ENCODE assay signal across 8 mouse cellular contexts in the genomic region with DNA sequence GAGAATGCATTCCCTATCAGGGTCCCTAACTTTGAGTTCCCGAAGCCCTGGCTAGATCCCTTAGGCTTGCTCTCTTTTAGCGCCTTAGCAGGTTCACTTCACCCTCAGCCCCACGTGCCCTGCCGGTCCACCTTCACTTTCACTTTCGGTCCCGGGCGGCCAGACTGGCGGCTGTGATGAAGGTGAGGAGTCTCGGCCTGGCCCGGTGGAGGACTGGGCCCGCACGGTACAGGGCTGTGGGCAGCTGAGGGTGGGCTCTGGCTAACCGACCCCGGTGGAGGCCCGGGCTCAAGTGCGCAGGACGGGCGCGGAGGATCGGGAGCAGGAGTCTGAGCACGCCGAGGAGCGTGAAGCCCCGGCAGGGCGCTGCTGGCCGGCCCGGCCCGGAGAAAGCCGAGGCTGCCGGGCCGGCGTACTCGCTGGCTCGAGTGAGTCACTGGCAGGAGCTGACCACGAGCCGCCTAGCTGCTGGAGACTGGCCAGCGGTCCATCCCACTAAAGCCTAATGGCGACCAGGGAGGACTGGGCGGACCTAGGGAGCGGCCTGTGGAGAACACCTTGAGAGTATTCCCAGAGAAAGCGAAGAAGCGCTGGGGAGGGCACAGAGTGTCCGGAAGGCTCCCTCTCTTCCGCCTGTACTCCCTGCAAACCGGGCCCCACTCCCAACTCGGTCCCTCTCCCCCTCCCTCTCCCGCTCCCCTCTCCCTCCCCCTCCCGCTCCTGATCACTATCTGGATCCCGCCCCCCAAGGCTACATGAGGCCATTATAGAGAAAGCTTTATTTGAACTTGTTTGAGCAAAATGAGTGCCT. TPM values are rescaled to one million over a fixed set of nuclear protein-coding genes. Genes with fewer than 3 reads are reported as not detected.
A peak's percentile ranks its signal among the peaks of the same experiment; 100 is the strongest.
DNase-seq lines count a peak whose midpoint lies in the region; ATAC-seq lines count a peak whose summit lies in the region.

No protein-coding gene starts in this region.

- no peaks in the 10 kb centered on the region for H3K9me3 ChIP-seq in megakaryocyte, embryonic 14.5 days

- no peaks in the 10 kb centered on the region for H3K27me3 ChIP-seq in megakaryocyte, embryonic 14.5 days (replicated peaks)

- H3K4me3 ChIP-seq in megakaryocyte, embryonic 14.5 days (replicated peaks): peak overlapping the region; percentile 98

- peaks cover 6% of the 10 kb centered on the region; the same call in 1 of the 2 replicates for H3K4me1 ChIP-seq in megakaryocyte, embryonic 14.5 days

- DNase-seq in adrenal gland, adult (ENCODE audit: inconsistent age in 2 of 2, low spot score in 1 of 2): peak; percentile 92 to 97
- DNase-seq in embryo, embryonic 10.5 days (ENCODE audit: low spot score): peak; percentile 88
- peak; percentile 89 for DNase-seq in gastrocnemius, postnatal 14 days
- peak; percentile 14 to 62 for DNase-seq in left cerebral cortex, adult 9 months (ENCODE audit: low spot score in 2 of 2)
- DNase-seq in right cerebral cortex, adult 2 months (ENCODE audit: low spot score in 2 of 2): peak; percentile 64 to 73
- DNase-seq in urinary bladder, postnatal 10 days (ENCODE audit: low spot score): peak; percentile 51

- H3K36me3 ChIP-seq in megakaryocyte, embryonic 14.5 days (replicated peaks; ENCODE audit: low read length): no peaks in the 10 kb centered on the region

- ATAC-seq in inflammation-experienced regulatory T-cells, adult 6 months: peak; percentile 91

- intact Hi-C loops in gastrocnemius, postnatal 14 days (cut with DNase I; ENCODE audit: low total_unique reads): loop anchor here (5.0 kb wide), 1 partner anchor 212 kb away; no protein-coding TSS in a partner anchor

RNA-seq across cellular contexts. Expression of a gene that starts 0.5 kb away (rescaled TPM):
- 10 to 100 TPM; 22.5 to 24.9 TPM for total RNA-seq in gastrocnemius, postnatal 14 days (2021)
- 100 to 1,000 TPM in 1 of 3 experiments, 10 to 100 TPM in 2; 71.2 to 140 (median 91.7) TPM for polyA plus RNA-seq in inflammation-experienced regulatory T-cells, adult 6 months (2017; shearing (Covaris generic))
- polyA plus RNA-seq in megakaryocyte, embryonic 14.5 days (2012; ENCODE audit: insufficient read depth, low replicate concordance): 0.64 and 0.73 TPM in 2 replicates

Comparison
In these comparisons a context has a peak if more than half of its experiments do, and no peak if none do; other contexts are left out.
1. Peak in every context shown above with its lines: DNase-seq, ATAC-seq and H3K4me3 ChIP-seq.
2. DNase-seq: peak in every context shown above with its lines; median percentile 94 in adrenal gland, adult; 89 in gastrocnemius, postnatal 14 days; 88 in embryo, embryonic 10.5 days; 68 in right cerebral cortex, adult 2 months; 51 in urinary bladder, postnatal 10 days; 38 in left cerebral cortex, adult 9 months.
3. RNA of a gene that starts 0.5 kb away (polyA plus RNA-seq): 71.2 to 140 TPM in inflammation-experienced regulatory T-cells, adult 6 months; 0.64 to 0.73 TPM in megakaryocyte, embryonic 14.5 days; every median in the first group is over 10 times any median in the second.